In the genomic region with DNA sequence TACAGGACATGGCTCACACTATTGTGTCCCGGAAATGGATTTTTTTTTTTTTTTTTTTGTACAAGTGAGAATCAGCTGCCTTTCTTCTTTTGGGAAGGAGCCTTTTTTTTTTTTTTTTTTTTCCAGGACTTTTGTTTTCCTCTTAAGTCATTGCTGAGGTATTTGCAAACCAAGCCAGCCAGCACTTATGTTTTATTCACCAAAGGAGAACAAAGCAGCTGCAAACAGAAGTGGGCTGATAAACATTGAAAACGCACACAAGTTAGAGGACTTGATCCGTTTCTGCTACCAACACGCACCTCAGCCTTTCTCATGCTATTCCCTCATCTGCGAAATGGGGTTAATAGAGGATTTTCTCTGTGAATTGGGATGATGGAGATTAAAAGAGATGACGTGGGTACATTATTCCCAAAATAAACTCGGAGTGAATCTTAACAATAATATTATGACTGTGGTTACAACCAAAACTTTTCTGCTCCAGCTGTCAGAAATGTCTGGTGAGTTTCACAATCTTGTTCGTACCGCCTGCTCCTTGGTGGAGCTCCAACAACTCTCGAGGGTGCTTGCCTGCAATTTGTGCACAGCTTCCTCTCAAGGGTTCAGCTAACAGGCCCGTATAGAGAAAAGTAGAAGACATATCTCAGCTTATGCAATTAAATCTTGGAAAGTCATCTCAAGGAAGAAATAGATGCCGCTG, we compare ENCODE assay signal across 8 mouse cellular contexts. TPM values are rescaled to one million over a fixed set of nuclear protein-coding genes. Genes with fewer than 3 reads are reported as not detected.
DNase-seq lines count a peak whose midpoint lies in the region; ATAC-seq lines count a peak whose summit lies in the region.

No protein-coding gene starts in this region.

- peaks cover 23% of the 10 kb centered on the region for H3K4me1 ChIP-seq in forebrain, embryonic 16.5 days (replicated peaks; ENCODE audit: control insufficient read depth, insufficient read depth, low read length)
- H3K4me1 ChIP-seq in hindbrain, embryonic 12.5 days = peaks cover 18% of the 10 kb centered on the region
- peaks cover 10% of the 10 kb centered on the region for H3K4me1 ChIP-seq in limb, embryonic 15.5 days
- peaks cover 19% of the 10 kb centered on the region for H3K4me1 ChIP-seq in midbrain, embryonic 16.5 days (ENCODE audit: control insufficient read depth, insufficient read depth, low read length)

- WGBS in forebrain, embryonic 16.5 days = 2% methylated on average over 12 of the region's 12 CpGs
- WGBS in hindbrain, embryonic 12.5 days = 15% methylated on average over 12 of the region's 12 CpGs
- WGBS in limb, embryonic 15.5 days = 11% methylated on average over 12 of the region's 12 CpGs
- 7% methylated on average over 12 of the region's 12 CpGs for WGBS in midbrain, embryonic 16.5 days

- no peaks in the 10 kb centered on the region for H3K9me3 ChIP-seq in forebrain, embryonic 16.5 days (ENCODE audit: control insufficient read depth, low read length)
- no peaks in the 10 kb centered on the region for H3K9me3 ChIP-seq in hindbrain, embryonic 12.5 days (replicated peaks)
- no peaks in the 10 kb centered on the region for H3K9me3 ChIP-seq in limb, embryonic 15.5 days
- no peaks in the 10 kb centered on the region for H3K9me3 ChIP-seq in midbrain, embryonic 16.5 days (replicated peaks; ENCODE audit: control insufficient read depth, low read length, poor library complexity, severe bottlenecking)

- H3K27me3 ChIP-seq in forebrain, embryonic 16.5 days (replicated peaks; ENCODE audit: control insufficient read depth, insufficient read depth, low read length) = no peaks in the 10 kb centered on the region
- no peaks in the 10 kb centered on the region for H3K27me3 ChIP-seq in hindbrain, embryonic 12.5 days
- H3K27me3 ChIP-seq in limb, embryonic 15.5 days = no peaks in the 10 kb centered on the region
- no peaks in the 10 kb centered on the region for H3K27me3 ChIP-seq in midbrain, embryonic 16.5 days (ENCODE audit: control insufficient read depth, insufficient read depth, low read depth, low read length)

- DNase-seq in CD4-positive, CD25-positive, alpha-beta regulatory T cell, adult 2 months (ENCODE audit: low read depth, low spot score) = peak; percentile 23
- peak; percentile 59 for DNase-seq in adrenal gland, adult 2 months

- peak overlapping the region; percentile 98 for H3K27ac ChIP-seq in forebrain, embryonic 16.5 days (ENCODE audit: low read length)
- H3K27ac ChIP-seq in hindbrain, embryonic 12.5 days = peak overlapping the region; percentile 97
- H3K27ac ChIP-seq in limb, embryonic 15.5 days = peak overlapping the region; percentile 99
- peak overlapping the region; percentile 98; the same call in 1 of the 2 replicates for H3K27ac ChIP-seq in midbrain, embryonic 16.5 days (ENCODE audit: low read length)

- peak overlapping the region; percentile 78 for H3K4me3 ChIP-seq in forebrain, embryonic 16.5 days (replicated peaks; ENCODE audit: low read length)
- peak overlapping the region; percentile 94 for H3K4me3 ChIP-seq in hindbrain, embryonic 12.5 days
- H3K4me3 ChIP-seq in limb, embryonic 15.5 days = peak overlapping the region; percentile 96
- H3K4me3 ChIP-seq in midbrain, embryonic 16.5 days (ENCODE audit: low read depth, low read length) = peak overlapping the region; percentile 78

- no peak for ATAC-seq in CD4-positive, CD25-positive, alpha-beta regulatory T cell, adult 4 months
- no peak for ATAC-seq in forebrain, embryonic 16.5 days
- ATAC-seq in hindbrain, embryonic 12.5 days (ENCODE audit: low FRiP score) = no peak
- ATAC-seq in limb, embryonic 15.5 days (ENCODE audit: insufficient number of reproducible peaks, low FRiP score, low TSS enrichment, low read depth) = no peak
- no peak for ATAC-seq in midbrain, embryonic 16.5 days
- no peak for ATAC-seq in activated CD4-positive, CD25-positive, alpha-beta regulatory T cell, adult 4 months

- peak overlapping the region; percentile 97 for H3K4me2 ChIP-seq in forebrain, embryonic 16.5 days (ENCODE audit: low read length)
- H3K4me2 ChIP-seq in hindbrain, embryonic 12.5 days (replicated peaks) = peak overlapping the region; percentile 100
- peak overlapping the region; percentile 82 for H3K4me2 ChIP-seq in limb, embryonic 15.5 days
- peak overlapping the region; percentile 74 for H3K4me2 ChIP-seq in midbrain, embryonic 16.5 days (ENCODE audit: low read length)

- peak overlapping the region; percentile 90 for H3K9ac ChIP-seq in forebrain, embryonic 16.5 days (replicated peaks; ENCODE audit: low read depth, low read length)
- H3K9ac ChIP-seq in hindbrain, embryonic 12.5 days = peak overlapping the region; percentile 94
- H3K9ac ChIP-seq in limb, embryonic 15.5 days = peak overlapping the region; percentile 56
- peak overlapping the region; percentile 80 for H3K9ac ChIP-seq in midbrain, embryonic 16.5 days (ENCODE audit: low read depth, low read length)

- no peaks in the 10 kb centered on the region for H3K36me3 ChIP-seq in forebrain, embryonic 16.5 days (ENCODE audit: control insufficient read depth, insufficient read depth)
- H3K36me3 ChIP-seq in hindbrain, embryonic 12.5 days = no peaks in the 10 kb centered on the region
- no peaks in the 10 kb centered on the region for H3K36me3 ChIP-seq in limb, embryonic 15.5 days
- H3K36me3 ChIP-seq in midbrain, embryonic 16.5 days (ENCODE audit: control insufficient read depth, insufficient read depth, low read length) = no peaks in the 10 kb centered on the region

RNA-seq across cellular contexts. Expression of gene Atrnl1, which starts 1.3 kb away (rescaled TPM):
- under 1 TPM in 1 of 2 experiments, not detected in 1; 0.11 TPM for polyA plus RNA-seq in CD4-positive, CD25-positive, alpha-beta regulatory T cell, adult 4 months (2017; shearing (Covaris generic))
- 10 to 100 TPM; 23.4 to 24.4 TPM for total RNA-seq in adrenal gland, adult 2 months (2021)
- polyA plus RNA-seq in adrenal gland, adult 2 months (2012; rRNA removed) = 5.7 and 6.0 TPM in 2 replicates
- 8.3 and 9.0 TPM in 2 replicates for polyA plus RNA-seq in forebrain, embryonic 16.5 days (2015; fragmentation: Nextera tagmentation; extraction: Ambion mirVana)
- 12.4 and 13.3 TPM in 2 replicates for polyA plus RNA-seq in hindbrain, embryonic 12.5 days (2016; fragmentation: Nextera tagmentation; extraction: Ambion mirVana)
- polyA plus RNA-seq in limb, embryonic 15.5 days (2015; fragmentation: Nextera tagmentation; extraction: Ambion mirVana) = 4.9 and 7.7 TPM in 2 replicates
- polyA plus RNA-seq in midbrain, embryonic 16.5 days (2015; fragmentation: Nextera tagmentation; extraction: Ambion mirVana) = 8.1 and 8.3 TPM in 2 replicates
- under 1 TPM; 0.13 to 0.33 TPM for polyA plus RNA-seq in activated CD4-positive, CD25-positive, alpha-beta regulatory T cell, adult 4 months (2017; shearing (Covaris generic))
